Mouse (Mus musculus) embryonic facial prominence, embryonic 14.5 days (tissue): ENCODE results near the gene Rhobtb3. TPM values are rescaled to one million over a fixed set of nuclear protein-coding genes. Genes with fewer than 3 reads are reported as not detected.
"Not testable (repeated sequence)": the region's sequence is repeated elsewhere in the genome, so short reads cannot be mapped to it uniquely, and the experiment has no call there.

Experiments
- ATAC-seq: fragments of 200-750 bp; cut with Nextera tagmentation; 2 replicates; pipeline ENCODE4 v1.8.0; 2017; ENCODE audit warnings: low read depth, moderate number of reproducible peaks, moderate TSS enrichment
- DNase-seq: peaks from one replicate; pipeline ENCODE4 v3.0.0-alpha.2; 2015; ENCODE audit warnings: low spot score
- H3K27ac ChIP-seq: fragments of 300-500 bp; sonication (generic); replicated peaks from 2 replicates; pipeline ENCODE4 v1.5.1; 2014; ENCODE audit warnings: low read depth, mild to moderate bottlenecking, low read length, moderate library complexity
- H3K27me3 ChIP-seq: fragments of 300-500 bp; sonication (generic); replicated peaks from 2 replicates; pipeline ENCODE4 v1.6.1; 2014; ENCODE audit warnings: low read length; ENCODE audit not compliant: control insufficient read depth, insufficient read depth
- H3K36me3 ChIP-seq: fragments of 300-500 bp; sonication (generic); 2 replicates; pipeline ENCODE4 v1.6.1; 2014; ENCODE audit warnings: low read length, mixed read lengths; ENCODE audit not compliant: control insufficient read depth, insufficient read depth
- H3K4me1 ChIP-seq: fragments of 300-500 bp; sonication (generic); 2 replicates; pipeline ENCODE4 v1.6.1; 2014; ENCODE audit warnings: antibody characterized with exemption, low read length; ENCODE audit not compliant: control insufficient read depth, insufficient read depth
- H3K4me2 ChIP-seq: fragments of 300-500 bp; sonication (generic); 2 replicates; pipeline ENCODE4 v1.6.1; 2014; ENCODE audit warnings: low read depth, mild to moderate bottlenecking, low read length, moderate library complexity, mixed read lengths
- H3K4me3 ChIP-seq: fragments of 300-500 bp; sonication (generic); 2 replicates; pipeline ENCODE4 v1.5.1; 2014; ENCODE audit warnings: low read depth, mild to moderate bottlenecking, low read length
- H3K9ac ChIP-seq: fragments of 300-500 bp; sonication (generic); 2 replicates; pipeline ENCODE4 v1.6.1; 2014; ENCODE audit warnings: low read depth, mild to moderate bottlenecking, low read length, moderate library complexity, mixed read lengths
- H3K9me3 ChIP-seq: fragments of 300-500 bp; sonication (generic); 2 replicates; pipeline ENCODE4 v1.6.1; 2016; ENCODE audit warnings: low read length; ENCODE audit not compliant: control insufficient read depth
- WGBS: fragments of 180-500 bp; shearing (Covaris S2); extraction: QIAGEN DNeasy Blood & Tissue Kit; methylation state at CpG from one replicate; pipeline ENCODE4 v1.1.7; 2014; 5-methylcytosine and 5-hydroxymethylcytosine counted together
- polyA plus RNA-seq: library from polyadenylated mRNA; unstranded; fragments of >200 nt; fragmentation: Nextera tagmentation; extraction: Ambion mirVana; gene quantifications from 2 replicates; pipeline ENCODE4 v1.2.1, GENCODE M21; 2014

Rhobtb3 gene
- polyA plus RNA-seq, 1 experiment from 2014 or later, result 43.0 TPM

- not testable (repeated sequence) for ATAC-seq, H3K27me3 ChIP-seq, H3K4me1 ChIP-seq, H3K9ac ChIP-seq, H3K4me3 ChIP-seq, H3K4me2 ChIP-seq, H3K9me3 ChIP-seq, DNase-seq, H3K36me3 ChIP-seq, H3K27ac ChIP-seq
- 94% methylated on average over 3 of the region's 4 CpGs for WGBS
These were observed 121.4 kb downstream of the Rhobtb3 start for GRCm38 (mm10) chr13:75822366-75822765.

GRCm38 (mm10) chr13:75819898-75820297, 123.8 kb downstream of the Rhobtb3 start:
- no peaks in the 10 kb centered on the region for H3K4me1 ChIP-seq
- no peaks in the 10 kb centered on the region for H3K36me3 ChIP-seq
- no peaks in the 10 kb centered on the region for H3K27me3 ChIP-seq
- no peak for DNase-seq
- no peak overlapping the region for H3K4me2 ChIP-seq
- no peak overlapping the region for H3K27ac ChIP-seq
- H3K4me3 ChIP-seq, result no peak overlapping the region
- no peak for ATAC-seq
- no peaks in the 10 kb centered on the region for H3K9me3 ChIP-seq
- H3K9ac ChIP-seq, result no peak overlapping the region

Other genes with a start within 250 kb of the Rhobtb3 start
- gene Ell2, start 237.2 kb downstream of the Rhobtb3 start, polyA plus RNA-seq, result 11.5 and 13.6 TPM in 2 replicates
- gene Glrx, start 104.1 kb downstream of the Rhobtb3 start, polyA plus RNA-seq, result 38.0 and 41.7 TPM in 2 replicates
- gene Spata9, start 23.2 kb upstream of the Rhobtb3 start, polyA plus RNA-seq, result 0.72 and 0.93 TPM in 2 replicates
- 16.6 and 19.3 TPM in 2 replicates for gene Rfesd, start 74.8 kb upstream of the Rhobtb3 start, polyA plus RNA-seq
- 0.31 and 0.46 TPM in 2 replicates for gene Gpr150, start 113.1 kb upstream of the Rhobtb3 start, polyA plus RNA-seq
- gene Arsk, start 154.7 kb upstream of the Rhobtb3 start, polyA plus RNA-seq, result 10.5 and 11.4 TPM in 2 replicates
- 19.6 and 20.9 TPM in 2 replicates for gene Ttc37, start 154.8 kb upstream of the Rhobtb3 start, polyA plus RNA-seq